Mouse (Mus musculus): ENCODE results near the gene Camk1d. TPM values are rescaled to one million over a fixed set of nuclear protein-coding genes. Genes with fewer than 3 reads are reported as not detected.

The Camk1d gene
- total and polyA plus RNA-seq, 2 experiments from 2014 or later = 8.0 to 20.9 TPM

- no peak for TF ChIP-seq CTCF (IDR thresholded peaks at IDR 0.05)
- ATAC-seq (ENCODE audit: low FRiP score) = no peak
- no peak overlapping the region for H3K4me2 ChIP-seq (ENCODE audit: low read depth, low read length, poor library complexity, severe bottlenecking)
Observed at GRCm38 (mm10) chr2:5600183-5600962, 113.9 kb downstream of the Camk1d start.

GRCm38 (mm10) chr2:5599713-5600112 is 114.6 kb downstream of the Camk1d start:
- no peak for TF ChIP-seq CTCF (IDR thresholded peaks at IDR 0.05)
- 81% methylated on average over 4 of the region's 4 CpGs for WGBS
- H3K4me3 ChIP-seq (ENCODE audit: low read depth, low read length) = no peak overlapping the region
- H3K4me1 ChIP-seq (ENCODE audit: insufficient read depth, low read length) = no peaks in the 10 kb centered on the region
- no peaks in the 10 kb centered on the region for H3K27me3 ChIP-seq (ENCODE audit: insufficient read depth, low read length)
- H3K9me3 ChIP-seq (ENCODE audit: low read length) = no peaks in the 10 kb centered on the region
- H3K9ac ChIP-seq (replicated peaks; ENCODE audit: low read length, poor library complexity, severe bottlenecking) = no peak overlapping the region
- H3K36me3 ChIP-seq (ENCODE audit: insufficient read depth, low read length) = no peaks in the 10 kb centered on the region
- H3K4me2 ChIP-seq (ENCODE audit: low read depth, low read length, poor library complexity, severe bottlenecking) = no peak overlapping the region
- H3K27ac ChIP-seq (ENCODE audit: low read depth, low read length) = no peak overlapping the region
- no peak for DNase-seq (ENCODE audit: low spot score)
- no peak for ATAC-seq (ENCODE audit: low FRiP score)

More at GRCm38 (mm10) chr2:5600183-5600962, 113.9 kb downstream of the Camk1d start:
- WGBS = 86% methylated on average over 8 of the region's 8 CpGs
- Histone ChIP-seq H3K4me1 (ENCODE audit: insufficient read depth, low read length) (no peaks in the 10 kb centered on the region), H3K9ac (replicated peaks; ENCODE audit: low read length, poor library complexity, severe bottlenecking) (no peak overlapping the region), H3K27ac (ENCODE audit: low read depth, low read length) (no peak overlapping the region), H3K27me3 (ENCODE audit: insufficient read depth, low read length) (no peaks in the 10 kb centered on the region), H3K9me3 (ENCODE audit: low read length) (no peaks in the 10 kb centered on the region), H3K36me3 (ENCODE audit: insufficient read depth, low read length) (no peaks in the 10 kb centered on the region), H3K4me3 (ENCODE audit: low read depth, low read length) (no peak overlapping the region)
- DNase-seq (ENCODE audit: low spot score) = no peak

GRCm38 (mm10) chr2:5598533-5598932 is 115.8 kb downstream of the Camk1d start:
- Histone ChIP-seq H3K27me3 (ENCODE audit: insufficient read depth, low read length) (no peaks in the 10 kb centered on the region), H3K9ac (replicated peaks; ENCODE audit: low read length, poor library complexity, severe bottlenecking) (no peak overlapping the region), H3K27ac (ENCODE audit: low read depth, low read length) (no peak overlapping the region), H3K4me3 (ENCODE audit: low read depth, low read length) (no peak overlapping the region), H3K9me3 (ENCODE audit: low read length) (no peaks in the 10 kb centered on the region), H3K4me2 (ENCODE audit: low read depth, low read length, poor library complexity, severe bottlenecking) (no peak overlapping the region), H3K4me1 (ENCODE audit: insufficient read depth, low read length) (no peaks in the 10 kb centered on the region), H3K36me3 (ENCODE audit: insufficient read depth, low read length) (no peaks in the 10 kb centered on the region)
- DNase-seq (ENCODE audit: low spot score) = no peak
- no peak for TF ChIP-seq CTCF (IDR thresholded peaks at IDR 0.05)
- 94% methylated on average over 5 of the region's 5 CpGs for WGBS
- ATAC-seq (ENCODE audit: low FRiP score) = no peak

DNA sequence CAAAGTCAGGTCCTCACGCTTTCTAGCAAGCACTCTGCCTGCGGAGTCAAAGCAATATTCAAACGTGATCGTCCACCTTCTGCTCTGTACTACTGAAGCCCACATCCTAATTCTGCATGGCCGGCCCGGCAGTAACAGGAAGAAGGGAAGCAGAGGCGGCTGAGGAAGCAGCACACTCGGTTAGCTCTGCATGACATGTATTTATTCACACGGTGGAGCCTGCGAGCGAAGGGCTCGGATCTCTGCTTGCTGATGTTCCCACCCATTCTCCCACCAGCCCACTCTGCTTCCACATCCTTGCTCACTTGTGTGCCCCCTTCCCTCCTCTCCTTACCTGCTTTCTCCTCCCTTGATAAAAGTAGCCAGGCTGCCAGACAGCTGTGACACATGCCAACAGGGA is 117.4 kb downstream of the Camk1d start:
- H3K4me1 ChIP-seq (ENCODE audit: insufficient read depth, low read length) = no peaks in the 10 kb centered on the region
- TF ChIP-seq CTCF (IDR thresholded peaks at IDR 0.05) = peak; percentile 54
- no peaks in the 10 kb centered on the region for H3K27me3 ChIP-seq (ENCODE audit: insufficient read depth, low read length)
- no peaks in the 10 kb centered on the region for H3K36me3 ChIP-seq (ENCODE audit: insufficient read depth, low read length)
- H3K27ac ChIP-seq (ENCODE audit: low read depth, low read length) = peak overlapping the region; percentile 73
- H3K4me3 ChIP-seq (ENCODE audit: low read depth, low read length) = no peak overlapping the region
- H3K4me2 ChIP-seq (ENCODE audit: low read depth, low read length, poor library complexity, severe bottlenecking) = peak overlapping the region; percentile 3; the same call in 1 of the 2 replicates
- H3K9me3 ChIP-seq (ENCODE audit: low read length) = no peaks in the 10 kb centered on the region
- H3K9ac ChIP-seq (replicated peaks; ENCODE audit: low read length, poor library complexity, severe bottlenecking) = no peak overlapping the region
- ATAC-seq (ENCODE audit: low FRiP score) = peak; percentile 62; the same call in 1 of the 2 replicates
- peak; percentile 28 for DNase-seq (ENCODE audit: low spot score)
- WGBS = 19% methylated on average over 12 of the region's 12 CpGs

DNA sequence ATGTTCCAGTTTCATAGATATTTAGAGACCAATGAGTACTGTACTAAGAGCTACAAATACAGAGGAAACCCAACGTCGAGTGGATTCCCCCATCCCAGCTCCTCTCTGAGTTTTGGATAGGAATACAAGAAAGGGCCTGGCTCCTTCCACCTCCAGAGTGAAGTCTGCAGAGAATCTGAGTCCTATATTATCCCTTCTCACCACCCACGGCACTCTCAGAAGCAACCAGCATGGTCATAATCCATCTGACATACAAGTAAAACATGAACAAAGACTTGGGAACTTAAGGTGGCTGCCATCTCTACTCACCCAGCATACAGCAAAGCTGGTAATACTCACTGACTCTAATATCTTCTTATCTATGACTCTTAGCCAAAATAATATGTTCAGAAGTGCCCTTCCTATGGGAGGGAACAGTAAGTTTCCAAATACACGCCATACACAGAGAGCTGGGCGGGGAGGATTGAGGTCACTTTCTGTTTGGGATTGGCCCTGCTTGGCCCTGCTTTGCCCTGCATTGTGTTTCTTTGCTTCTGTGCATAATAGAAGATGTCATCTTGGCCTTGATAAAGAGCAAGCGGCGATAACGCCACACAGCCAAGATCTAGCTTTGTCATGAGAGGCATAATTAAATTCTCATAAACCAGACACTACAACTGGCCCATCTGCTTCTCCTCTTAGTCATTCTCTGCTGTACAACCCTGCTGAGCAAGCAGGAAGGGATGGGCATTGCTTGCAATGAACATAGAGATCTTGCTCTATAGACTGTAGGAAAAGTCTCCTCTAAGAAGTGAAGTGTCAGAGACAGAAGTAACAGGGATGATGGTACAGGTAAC is 118.7 kb downstream of the Camk1d start:
- TF ChIP-seq CTCF (IDR thresholded peaks at IDR 0.05) = no peak
- H3K36me3 ChIP-seq (ENCODE audit: insufficient read depth, low read length) = no peaks in the 10 kb centered on the region
- H3K27me3 ChIP-seq (ENCODE audit: insufficient read depth, low read length) = no peaks in the 10 kb centered on the region
- no peak overlapping the region for H3K4me3 ChIP-seq (ENCODE audit: low read depth, low read length)
- H3K4me1 ChIP-seq (ENCODE audit: insufficient read depth, low read length) = no peaks in the 10 kb centered on the region
- H3K9me3 ChIP-seq (ENCODE audit: low read length) = no peaks in the 10 kb centered on the region
- H3K27ac ChIP-seq (ENCODE audit: low read depth, low read length) = no peak overlapping the region
- DNase-seq (ENCODE audit: low spot score) (peak; percentile 18), ATAC-seq (ENCODE audit: low FRiP score) (no peak)
- H3K4me2 ChIP-seq (ENCODE audit: low read depth, low read length, poor library complexity, severe bottlenecking) = no peak overlapping the region
- 78% methylated on average over 8 of the region's 8 CpGs for WGBS
- no peak overlapping the region for H3K9ac ChIP-seq (replicated peaks; ENCODE audit: low read length, poor library complexity, severe bottlenecking)
